Mouse (Mus musculus) spleen, adult 10 weeks (tissue): ENCODE measurements around the gene Actl11. TPM values are rescaled to one million over a fixed set of nuclear protein-coding genes. Genes with fewer than 3 reads are reported as not detected.

Experiments used
- polyA plus RNA-seq: library from polyadenylated mRNA; stranded (reverse); fragments of 350-450 nt; fragmentation: Illumina TruSeq; extraction: RNeasy Lipid Tissue Mini Kit (QIAGEN cat#74804); gene quantifications from one replicate; pipeline ENCODE4 v1.2.3, GENCODE M21; 2015; ENCODE audit warnings: low replicate concordance; ENCODE audit not compliant: insufficient read depth

Actl11 gene
- polyA plus RNA-seq, result not detected

DNA sequence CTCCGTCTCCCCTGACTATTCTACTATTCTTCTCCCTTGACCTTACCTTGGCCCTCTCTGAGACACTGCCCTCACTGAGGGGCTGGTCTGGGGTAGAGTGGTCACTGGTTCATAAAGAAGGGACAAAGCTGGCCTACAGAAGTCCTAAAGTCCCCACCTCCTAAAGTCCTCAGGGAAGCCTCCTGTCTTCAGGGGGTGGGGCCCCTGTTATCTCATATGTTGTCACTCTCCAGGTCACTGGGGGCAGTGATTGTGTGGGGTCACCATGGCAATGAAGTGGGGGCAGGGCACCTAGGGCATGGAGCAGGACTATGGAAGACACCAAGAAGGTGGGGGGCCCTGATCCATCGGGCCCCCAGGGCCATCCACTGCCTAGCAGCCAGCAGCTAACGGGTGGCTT, at the start of gene Actl11:
Actl11 (plus strand) TSS at position 301 of the 400 bp plus-strand sequence.

DNA sequence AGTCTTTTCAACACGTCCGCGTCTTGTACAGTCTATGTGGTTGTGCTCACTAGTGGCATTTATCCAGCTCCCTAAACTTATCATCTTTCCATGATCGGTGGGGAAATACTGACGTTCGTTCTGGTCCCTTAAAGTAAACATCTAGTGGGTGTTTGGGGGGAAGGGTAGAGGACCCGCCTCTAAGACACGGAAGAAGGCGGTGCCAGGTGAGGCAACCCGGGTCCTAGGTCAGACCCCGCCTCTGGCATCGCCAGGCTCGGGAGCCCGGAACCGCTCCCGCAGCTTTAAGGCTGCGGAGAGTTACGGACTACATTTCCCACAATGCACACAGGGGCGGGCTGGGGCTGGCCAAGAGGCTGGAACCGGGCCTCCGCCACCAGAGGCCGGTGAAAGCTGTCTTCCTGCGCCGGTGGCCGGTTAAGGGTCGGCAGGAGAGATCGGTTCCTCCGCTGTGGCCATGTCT, 40.4 kb upstream of the Actl11 start, which contains the start of gene Mon1a:
Mon1a (plus strand) TSS at position 348 of the 463 bp plus-strand sequence.

DNA sequence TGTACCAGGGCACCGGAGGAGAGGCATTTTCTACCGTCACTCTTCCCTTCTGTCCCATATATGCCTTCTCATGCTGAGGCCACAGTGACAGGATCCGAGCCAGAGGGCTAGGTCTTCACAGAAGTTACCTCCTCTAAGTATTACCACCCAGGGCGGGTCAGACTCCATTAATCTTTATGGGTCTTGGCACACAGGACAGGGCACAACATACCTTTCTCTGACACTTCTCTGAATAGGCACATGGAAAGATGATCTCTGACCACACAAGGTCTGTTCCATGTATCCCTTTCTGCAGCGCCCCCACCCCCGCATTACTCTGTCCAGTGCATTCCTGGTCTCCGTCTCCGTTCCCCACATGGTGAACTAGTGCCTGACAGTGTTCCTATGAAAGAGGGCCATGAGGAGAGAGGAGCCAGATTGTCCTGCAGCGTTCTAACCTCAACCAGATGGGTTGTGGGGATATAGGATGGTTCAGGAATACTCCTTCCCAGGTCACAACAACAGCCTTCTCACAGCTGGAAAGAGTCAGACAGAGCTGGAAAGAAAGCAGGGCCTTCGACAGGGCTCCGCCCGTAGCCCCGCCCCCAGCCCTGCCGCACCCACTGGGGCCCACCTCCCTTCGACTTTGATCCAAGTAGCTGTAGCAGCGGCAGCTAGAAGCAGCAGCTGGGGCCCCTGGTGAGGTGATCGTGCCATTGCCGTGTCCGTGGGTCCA, 21.9 kb upstream of the Actl11 start, which contains the start of gene Mst1r:
Mst1r (plus strand) TSS at position 622 of the 715 bp plus-strand sequence.

DNA sequence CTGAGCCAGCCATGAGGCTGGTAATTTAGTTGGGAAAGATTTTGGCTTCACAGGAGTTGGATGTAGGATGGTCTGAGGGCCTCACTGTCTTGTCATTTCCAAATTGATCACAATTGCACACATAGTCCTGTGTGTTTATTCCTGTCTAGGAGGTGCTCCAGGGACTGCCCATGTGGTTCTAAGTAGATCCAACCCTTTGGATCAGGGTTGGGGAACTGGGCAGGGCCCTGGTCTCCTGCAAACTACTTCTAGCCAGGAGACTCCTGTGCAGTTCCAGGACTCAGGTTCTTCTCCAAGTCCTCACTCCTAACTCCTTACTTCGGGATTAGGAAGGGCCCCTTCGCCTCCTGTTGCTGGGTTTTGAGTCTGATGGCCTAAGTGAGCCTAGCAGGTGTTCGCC, 7.1 kb downstream of the Actl11 start, which contains the start of gene Camkv:
Camkv (plus strand) TSS at position 301 of the 400 bp plus-strand sequence.

DNA sequence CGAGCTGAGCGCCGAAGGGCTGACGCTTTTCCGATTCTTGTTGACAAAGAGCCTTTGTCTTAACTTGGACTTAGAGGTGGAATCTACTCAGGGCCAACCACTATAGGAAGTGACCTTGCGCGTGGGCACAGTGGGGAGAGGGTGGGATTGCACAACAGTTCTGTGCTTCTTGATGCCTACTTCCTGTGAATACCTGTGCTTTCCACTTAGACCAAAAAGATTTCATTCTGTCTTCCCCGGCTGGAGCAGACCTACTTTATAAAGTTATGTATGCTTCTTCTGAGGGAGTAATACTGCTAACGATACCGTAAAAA, 21.6 kb downstream of the Actl11 start, which contains the start of gene Traip:
Traip (plus strand) TSS at position 215 of the 314 bp plus-strand sequence.

DNA sequence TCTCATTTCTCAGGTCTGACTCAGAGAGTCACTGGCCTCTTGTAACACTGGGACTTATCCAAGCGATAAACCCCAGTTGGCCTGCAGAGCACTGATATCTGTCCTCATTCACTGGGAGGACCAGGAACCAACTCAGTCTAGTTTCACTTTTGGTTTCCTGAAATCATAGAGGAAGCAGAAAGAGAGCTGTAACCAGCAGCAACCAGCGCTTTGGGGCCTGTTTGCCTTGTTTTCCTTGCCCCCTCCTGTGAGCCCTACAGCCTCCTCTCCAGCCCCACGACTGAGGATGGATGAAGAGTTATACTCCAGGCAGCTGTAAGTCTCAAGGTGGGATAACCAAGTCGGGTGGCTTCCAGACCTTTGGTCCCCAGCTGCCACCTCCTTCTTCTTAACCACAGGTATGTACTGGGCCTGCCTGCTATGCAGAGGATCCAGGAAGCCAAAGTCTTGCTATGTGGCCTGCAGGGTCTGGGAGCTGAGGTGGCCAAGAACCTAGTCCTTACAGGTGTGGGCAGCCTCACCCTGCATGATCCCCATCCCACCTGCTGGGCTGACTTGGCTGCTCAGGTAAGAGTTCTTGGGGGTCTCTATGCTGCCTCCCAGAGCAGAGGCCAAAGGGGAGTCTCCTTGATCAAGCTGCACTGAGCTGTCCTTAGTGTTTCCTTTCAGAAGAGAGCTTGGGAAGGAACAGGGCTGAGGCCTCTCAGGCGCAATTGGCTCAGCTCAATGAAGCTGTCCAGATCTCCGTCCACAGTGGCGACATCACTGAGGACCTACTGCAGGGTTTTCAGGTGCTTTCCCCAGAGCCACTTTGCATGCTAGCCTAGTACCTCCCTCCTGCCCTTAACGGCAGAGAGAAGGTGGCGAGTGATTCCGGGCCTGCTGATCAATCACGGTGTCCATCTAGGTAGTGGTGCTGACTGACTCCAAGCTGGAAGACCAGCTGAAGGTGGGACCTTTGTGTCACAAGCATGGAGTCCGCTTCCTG, 47.4 kb downstream of the Actl11 start, which contains the start of gene Uba7:
Uba7 (plus strand) TSS at position 107 of the 988 bp plus-strand sequence.

Other genes starting within 250 kb of the Actl11 start
- not detected for gene Gnat1, start 248.8 kb upstream of the Actl11 start, polyA plus RNA-seq
- 17.7 TPM for gene Sema3f, start 218.0 kb upstream of the Actl11 start, polyA plus RNA-seq
- 334 TPM for gene Rbm5, start 157.5 kb upstream of the Actl11 start, polyA plus RNA-seq
- 155 TPM for gene Rbm6, start 55.2 kb upstream of the Actl11 start, polyA plus RNA-seq
- gene Mon1a, start 40.3 kb upstream of the Actl11 start, polyA plus RNA-seq, result 3.9 TPM
- gene Mst1r, start 21.6 kb upstream of the Actl11 start, polyA plus RNA-seq, result 0.36 TPM
- not detected for gene Camkv, start 7.2 kb downstream of the Actl11 start, polyA plus RNA-seq
- gene Traip, start 21.7 kb downstream of the Actl11 start, polyA plus RNA-seq, result 4.5 TPM
- 103 TPM for gene Uba7, start 47.0 kb downstream of the Actl11 start, polyA plus RNA-seq
- gene Gm20661, start 54.6 kb downstream of the Actl11 start, polyA plus RNA-seq, result 0.26 TPM
- 3.9 TPM for gene Inka1, start 57.4 kb downstream of the Actl11 start, polyA plus RNA-seq
- gene Cdhr4, start 64.0 kb downstream of the Actl11 start, polyA plus RNA-seq, result 1.5 TPM
- 1.9 TPM for gene Gm20662, start 67.9 kb downstream of the Actl11 start, polyA plus RNA-seq
- 83.7 TPM for gene Ip6k1, start 74.0 kb downstream of the Actl11 start, polyA plus RNA-seq
- 11.7 TPM for gene Gmppb, start 120.8 kb downstream of the Actl11 start, polyA plus RNA-seq
- 0.69 TPM for gene Amigo3, start 124.7 kb downstream of the Actl11 start, polyA plus RNA-seq
- gene Mst1, start 152.0 kb downstream of the Actl11 start, polyA plus RNA-seq, result 0.37 TPM
- 69.4 TPM for gene Rnf123, start 154.9 kb downstream of the Actl11 start, polyA plus RNA-seq
- gene Apeh, start 166.1 kb downstream of the Actl11 start, polyA plus RNA-seq, result 85.9 TPM